Mouse (Mus musculus) left cerebral cortex, postnatal 4 days (tissue): ENCODE data around the gene Gpr26. TPM values are rescaled to one million over a fixed set of nuclear protein-coding genes. Genes with fewer than 3 reads are reported as not detected.

Experiments used
- DNase-seq: peaks from one replicate; pipeline ENCODE4 v3.0.0-alpha.2; 2022
- intact Hi-C: fragments of 180-260 bp; cut with DNase I; formaldehyde crosslinking; loops from one replicate; pipeline ENCODE4 v1.15.1; 2025
- total RNA-seq, 2 experiments: library from RNA; stranded (reverse); gene quantifications; 2 replicates each; pipeline ENCODE4 v1.2.3; 2021

Gene Gpr26
- total RNA-seq, 2 experiments from 2014 or later = 49.3 to 52.4 TPM

DNA sequence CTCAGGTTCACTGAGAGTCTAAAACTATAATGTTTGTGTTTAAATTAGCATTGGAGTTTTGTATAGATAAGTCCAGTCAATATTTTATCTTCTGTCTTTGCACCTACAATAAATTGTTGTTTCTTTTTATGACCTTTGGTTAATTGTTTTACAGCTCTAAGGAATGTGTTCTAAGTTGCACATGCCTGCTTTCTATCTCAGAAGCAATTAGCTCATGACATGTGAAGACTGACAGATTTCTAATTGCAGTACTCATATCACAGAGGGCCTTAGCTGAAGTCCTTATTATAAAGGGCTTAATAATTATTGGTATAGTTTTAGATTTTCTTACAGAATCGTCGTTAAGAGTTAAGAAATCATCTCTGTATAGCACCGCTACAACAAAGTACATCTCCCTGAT lies 49.7 kb downstream of the Gpr26 start:
- intact Hi-C loops = no loop called here
- DNase-seq = no peak

DNA sequence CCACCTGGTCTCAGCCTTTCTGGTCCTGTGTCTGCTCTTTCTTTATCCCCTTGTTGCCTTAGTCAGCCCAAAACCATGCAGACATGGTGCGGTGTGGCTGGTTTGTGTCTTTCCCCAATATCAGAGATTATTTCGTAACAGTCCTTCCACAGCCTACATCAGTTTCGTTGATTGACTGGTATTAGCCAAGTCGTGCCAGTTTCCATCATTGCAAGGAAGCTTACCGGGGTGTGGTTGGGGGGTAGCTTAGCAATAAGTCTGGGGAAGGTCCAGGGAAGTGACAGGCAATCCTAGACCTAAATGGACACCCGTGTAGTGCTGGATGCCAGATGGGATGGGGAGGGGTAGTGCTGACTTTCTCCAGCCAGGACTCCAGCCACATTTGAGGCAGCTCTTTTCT lies 59.3 kb downstream of the Gpr26 start:
- intact Hi-C loops = no loop called here
- DNase-seq = peak; percentile 31

DNA sequence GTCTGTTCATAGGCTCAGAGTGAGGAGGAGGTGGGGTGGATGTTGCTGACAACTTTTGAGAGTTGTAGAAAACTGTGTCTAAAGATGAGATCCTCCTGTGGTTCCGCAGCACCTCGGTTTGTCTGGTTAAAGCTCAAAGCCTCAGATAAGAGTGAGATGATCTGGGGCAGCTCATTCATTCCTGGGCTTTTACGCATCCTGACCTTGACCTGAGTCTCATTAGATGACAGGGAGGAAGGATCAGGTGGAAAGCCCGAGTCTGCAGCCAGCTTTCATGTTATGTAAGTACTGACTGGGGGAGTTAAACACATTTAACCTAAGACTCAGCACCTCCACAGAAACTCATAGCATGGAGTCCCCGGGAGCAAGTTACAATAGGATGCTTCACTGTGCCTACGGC lies 60.4 kb downstream of the Gpr26 start:
- intact Hi-C loops = no loop called here
- no peak for DNase-seq

DNA sequence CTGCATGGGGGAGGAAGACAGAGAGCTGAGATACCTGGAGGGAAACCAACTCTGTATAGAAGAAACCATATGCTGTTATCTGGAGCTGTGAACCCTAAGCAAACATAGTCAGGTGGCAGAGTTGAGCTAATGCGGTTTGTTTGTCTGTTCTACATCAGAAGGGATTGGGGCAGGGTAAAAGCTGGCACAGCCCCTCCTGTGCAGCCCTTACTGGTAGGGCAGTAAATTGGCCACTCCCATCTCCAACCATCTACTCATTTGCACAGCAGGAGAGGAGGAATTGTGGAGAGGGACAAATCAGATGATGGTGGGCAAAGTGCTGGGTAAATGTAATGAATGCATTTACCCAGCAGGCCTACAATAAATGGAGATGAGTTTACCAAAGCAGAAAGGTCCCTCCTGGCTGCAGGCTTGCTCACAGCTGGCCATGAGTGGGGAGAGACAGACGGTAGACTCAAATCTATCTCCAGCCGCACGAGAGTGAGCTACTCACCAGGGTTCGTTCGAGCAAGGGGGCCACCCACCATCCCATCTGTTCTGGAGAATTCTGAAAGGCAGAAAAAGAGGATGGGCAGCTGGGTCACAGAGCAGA lies 65.8 kb downstream of the Gpr26 start:
- intact Hi-C loops = no loop called here

More for the DNA sequence above, 65.8 kb downstream of the Gpr26 start:
- DNase-seq = peak; percentile 63

Other genes starting within 250 kb of the Gpr26 start
- gene Cpxm2, start 188.3 kb downstream of the Gpr26 start, total RNA-seq = 1 to 10 TPM; 7.3 to 8.1 TPM